In genomic region chr7:29134693-29135386, GRCm38 (mm10) we compare ENCODE assay signal across 8 mouse cellular contexts. TPM values are rescaled to one million over a fixed set of nuclear protein-coding genes. Genes with fewer than 3 reads are reported as not detected.
DNase-seq lines count a peak whose midpoint lies in the region; ATAC-seq and TF ChIP-seq lines count a peak whose summit lies in the region.

Gene Rasgrp4, plus strand, starts transcription at chr7:29134851.

- DNase-seq in left cerebral cortex, adult 2 months (ENCODE audit: extremely low spot score in 1 of 2, low spot score in 2 of 2): no peak
- no peak for DNase-seq in left cerebral cortex, postnatal 25 days (ENCODE audit: low spot score in 2 of 2)
- peak; percentile 44 for DNase-seq in lung, postnatal 25 days (ENCODE audit: low spot score)
- peak; percentile 40 for DNase-seq in spleen, adult 12 weeks (ENCODE audit: low spot score)
- no peak for DNase-seq in layer of hippocampus, adult 9-10 months (ENCODE audit: low spot score)
- no peak for DNase-seq in right cerebral cortex, postnatal 4 days

- peaks cover 8% of the 10 kb centered on the region; the same call in 1 of the 2 replicates for H3K4me1 ChIP-seq in forebrain, embryonic 16.5 days (replicated peaks; ENCODE audit: control insufficient read depth, insufficient read depth, low read length)
- no peaks in the 10 kb centered on the region for H3K4me1 ChIP-seq in intestine, postnatal 0 days (replicated peaks; ENCODE audit: control insufficient read depth, insufficient read depth, low read length)

- no peaks in the 10 kb centered on the region for H3K9me3 ChIP-seq in forebrain, embryonic 16.5 days (ENCODE audit: control insufficient read depth, low read length)
- H3K9me3 ChIP-seq in intestine, postnatal 0 days (ENCODE audit: control insufficient read depth): no peaks in the 10 kb centered on the region

- peak within 1 kb of the TSS; percentile 16; the same call in 1 of the 2 replicates for H3K4me3 ChIP-seq in left cerebral cortex, adult 2 months
- peak within 1 kb of the TSS; percentile 30 for H3K4me3 ChIP-seq in forebrain, embryonic 16.5 days (replicated peaks; ENCODE audit: low read length)
- peak within 1 kb of the TSS; percentile 11 for H3K4me3 ChIP-seq in intestine, postnatal 0 days (ENCODE audit: low read depth, low read length)

- TF ChIP-seq CTCF in left cerebral cortex, adult 2 months (IDR thresholded peaks at IDR 0.05): no peak
- no peak for TF ChIP-seq CTCF in intestine, postnatal 0 days (IDR thresholded peaks at IDR 0.05; ENCODE audit: low read depth)

- H3K36me3 ChIP-seq in forebrain, embryonic 16.5 days (ENCODE audit: control insufficient read depth, insufficient read depth): no peaks in the 10 kb centered on the region
- H3K36me3 ChIP-seq in intestine, postnatal 0 days (ENCODE audit: control insufficient read depth, insufficient read depth): no peaks in the 10 kb centered on the region

- 2% methylated on average over 9 of the region's 20 CpGs for WGBS in forebrain, embryonic 16.5 days
- 2% methylated on average over 15 of the region's 20 CpGs for WGBS in intestine, postnatal 0 days

- no peaks in the 10 kb centered on the region for H3K27me3 ChIP-seq in forebrain, embryonic 16.5 days (replicated peaks; ENCODE audit: control insufficient read depth, insufficient read depth, low read length)
- no peaks in the 10 kb centered on the region; the same call in 1 of the 2 replicates for H3K27me3 ChIP-seq in intestine, postnatal 0 days (replicated peaks; ENCODE audit: control insufficient read depth, insufficient read depth, low read length)

- peak within 1 kb of the TSS; percentile 49 for H3K4me2 ChIP-seq in forebrain, embryonic 16.5 days (ENCODE audit: low read length)
- peak within 1 kb of the TSS; percentile 44 for H3K4me2 ChIP-seq in intestine, postnatal 0 days (replicated peaks; ENCODE audit: low read depth)

- peak; percentile 28; the same call in 1 of the 2 replicates for ATAC-seq in forebrain, embryonic 16.5 days
- ATAC-seq in intestine, postnatal 0 days: no peak

- no peak within 1 kb of the TSS for H3K27ac ChIP-seq in left cerebral cortex, adult 2 months
- no peak within 1 kb of the TSS for H3K27ac ChIP-seq in forebrain, embryonic 16.5 days (ENCODE audit: low read length)
- no peak within 1 kb of the TSS for H3K27ac ChIP-seq in intestine, postnatal 0 days (ENCODE audit: low read depth, low read length)

- intact Hi-C loops in left cerebral cortex, adult 2 months (cut with DNase I): no loop called here
- intact Hi-C loops in left cerebral cortex, postnatal 25 days (cut with DNase I): no loop called here

- H3K9ac ChIP-seq in forebrain, embryonic 16.5 days (replicated peaks; ENCODE audit: low read depth, low read length): no peak within 1 kb of the TSS
- H3K9ac ChIP-seq in intestine, postnatal 0 days (ENCODE audit: low read depth, low read length): no peak within 1 kb of the TSS

RNA-seq across cellular contexts. Expression of gene Rasgrp4, which starts in this region (rescaled TPM):
- total RNA-seq in left cerebral cortex, adult 2 months (2021): 1 to 10 TPM; 1.2 to 1.4 TPM
- total RNA-seq in left cerebral cortex, postnatal 25 days (2021): 1 to 10 TPM; 1.1 to 1.8 TPM
- polyA plus RNA-seq in forebrain, embryonic 16.5 days (2015; fragmentation: Nextera tagmentation; extraction: Ambion mirVana): 0.57 and 1.0 TPM in 2 replicates
- polyA plus RNA-seq in intestine, postnatal 0 days (2015; fragmentation: Nextera tagmentation; extraction: Ambion mirVana): 0.21 and 0.29 TPM in 2 replicates

Comparison
In these comparisons a context has a peak if more than half of its experiments do, and no peak if none do; other contexts are left out.
1. DNase-seq: peak in lung, postnatal 25 days (single experiment) and spleen, adult 12 weeks (single experiment); none in left cerebral cortex, adult 2 months (0 of 2), left cerebral cortex, postnatal 25 days (0 of 2), layer of hippocampus, adult 9-10 months (single experiment) and right cerebral cortex, postnatal 4 days (single experiment).
2. Peak in every context shown above with its lines, with median percentiles within 50 percentile points of each other: H3K4me3 ChIP-seq.